Mouse (Mus musculus) liver, postnatal 0 days (tissue): ENCODE measurements around the gene Cldn12.

Experiments used
- CTCF ChIP-seq: sonication (generic); IDR thresholded peaks from 2 replicates; pipeline ENCODE4 v1.5.1; 2016; ENCODE audit warnings: antibody characterized with exemption, low read depth
- EP300 ChIP-seq: IDR thresholded peaks from 2 replicates; pipeline ENCODE4 v1.6.1; 2016; ENCODE audit warnings: antibody characterized with exemption, low read depth, mild to moderate bottlenecking

- TF ChIP-seq CTCF (no peak), EP300 (no peak)
These were observed 35.7 kb downstream of the Cldn12 start, which contains the start of gene 1700015F17Rik for GRCm38 (mm10) chr5:5479043-5479442.
